Mouse (Mus musculus) fibroblast of lung, adult 2 months (primary cell): ENCODE measurements around the gene Tbx1.
A peak's percentile ranks its signal among the peaks of the same experiment; 100 is the strongest.

Experiments used
- DNase-seq: peaks from one replicate; pipeline ENCODE4 v3.0.0-alpha.2; 2011; ENCODE audit warnings: low read depth

Gene Tbx1

GRCm38 (mm10) chr16:18589804-18590790, at the start of gene Tbx1:
Gene Tbx1, minus strand, starts transcription at chr16:18590671.
- no peak for DNase-seq

- no peak for DNase-seq
Measured at GRCm38 (mm10) chr16:18639382-18639929, 49.0 kb upstream of the Tbx1 start.

- DNase-seq, result no peak
Measured at GRCm38 (mm10) chr16:18638396-18638795, 47.9 kb upstream of the Tbx1 start.

GRCm38 (mm10) chr16:18636804-18637203, 46.3 kb upstream of the Tbx1 start:
- no peak for DNase-seq

GRCm38 (mm10) chr16:18636401-18636800, 45.9 kb upstream of the Tbx1 start:
- no peak for DNase-seq

GRCm38 (mm10) chr16:18633333-18633732, 42.9 kb upstream of the Tbx1 start:
- no peak for DNase-seq

GRCm38 (mm10) chr16:18632816-18633215, 42.3 kb upstream of the Tbx1 start:
- DNase-seq, result no peak

GRCm38 (mm10) chr16:18632059-18632458, 41.6 kb upstream of the Tbx1 start:
- peak; percentile 35 for DNase-seq

- DNase-seq, result no peak
Measured at GRCm38 (mm10) chr16:18631141-18631540, 40.7 kb upstream of the Tbx1 start.

- DNase-seq, result no peak
Measured at GRCm38 (mm10) chr16:18630291-18630690, 39.8 kb upstream of the Tbx1 start.

- no peak for DNase-seq
Measured at GRCm38 (mm10) chr16:18629390-18630231, 39.1 kb upstream of the Tbx1 start, which contains the start of gene Sept5. Gene Sept5, minus strand, starts transcription at chr16:18629954.

- DNase-seq, result no peak
Measured at GRCm38 (mm10) chr16:18628948-18629340, 38.5 kb upstream of the Tbx1 start.

GRCm38 (mm10) chr16:18628206-18628947, 37.9 kb upstream of the Tbx1 start:
- DNase-seq, result no peak

GRCm38 (mm10) chr16:18627163-18627562, 36.7 kb upstream of the Tbx1 start:
- DNase-seq, result no peak

GRCm38 (mm10) chr16:18626376-18626878, 36.0 kb upstream of the Tbx1 start, which contains the start of gene Gm49601:
Gene Gm49601, minus strand, starts transcription at chr16:18626427.
- peak; percentile 64 for DNase-seq

- no peak for DNase-seq
Measured at GRCm38 (mm10) chr16:18625791-18626311, 35.4 kb upstream of the Tbx1 start.

GRCm38 (mm10) chr16:18625097-18625496, 34.6 kb upstream of the Tbx1 start:
- no peak for DNase-seq

GRCm38 (mm10) chr16:18624641-18625040, 34.2 kb upstream of the Tbx1 start:
- DNase-seq, result no peak

- DNase-seq, result no peak
Measured at GRCm38 (mm10) chr16:18623751-18624540, 33.5 kb upstream of the Tbx1 start.
